Comparison of ENCODE assay signal across 1 mouse cellular context in the genomic region with DNA sequence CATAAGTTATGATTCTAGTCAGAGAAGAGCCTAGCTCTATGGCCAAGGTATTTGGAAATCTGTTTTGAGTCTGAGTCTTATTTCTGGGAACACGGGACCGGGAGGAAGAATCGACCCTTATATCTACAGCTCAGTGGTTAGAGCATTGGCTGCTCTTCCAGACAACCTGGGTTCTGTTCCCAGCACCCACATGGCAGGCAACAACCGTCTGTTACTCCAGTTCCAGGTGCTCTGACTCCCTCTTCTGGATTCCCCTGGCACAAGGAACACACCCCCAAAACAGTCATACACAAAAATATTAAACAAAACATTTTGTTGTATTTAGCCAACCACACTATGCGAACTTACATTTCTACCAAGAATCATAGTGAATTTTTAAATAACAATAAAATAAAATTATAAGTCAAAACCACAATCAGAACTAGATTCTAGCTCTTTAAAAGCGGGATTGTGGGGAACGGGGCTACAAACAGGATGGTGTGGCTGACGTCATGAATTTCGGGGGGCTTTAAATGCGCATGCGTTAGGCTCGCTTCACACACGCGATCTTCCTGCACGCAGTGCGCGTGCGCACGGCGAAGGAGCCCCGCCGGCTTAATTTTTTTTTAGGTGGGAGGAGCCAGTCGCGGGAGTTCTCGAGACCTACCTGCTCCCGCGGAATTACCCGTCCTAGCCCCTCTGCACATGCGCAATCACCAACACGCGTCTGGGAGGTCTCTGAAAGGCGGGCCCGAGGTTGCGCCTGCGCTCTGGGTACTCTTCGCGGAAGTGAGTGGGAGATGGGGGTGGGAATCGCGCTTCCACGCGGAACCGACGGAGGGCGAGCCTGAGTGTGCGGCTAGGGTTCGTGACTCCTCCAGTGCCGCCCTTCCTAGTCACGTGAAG.
TF ChIP-seq lines count a peak whose summit lies in the region.

No protein-coding gene starts in this region.

TF ChIP-seq in MEL, 35 proteins besides CTCF, POLR2A, EP300 and RAD21 (continued from another document):
- TF ChIP-seq MXI1 (IDR thresholded peaks at IDR 0.05; ENCODE audit: low read depth, low read length) (peak; percentile 82), UBTF (IDR thresholded peaks at IDR 0.05; ENCODE audit: borderline replicate concordance, insufficient read depth, low read depth, low read length) (no peak), NRF1 (IDR thresholded peaks at IDR 0.05; ENCODE audit: insufficient read depth, low read depth, low read length, poor library complexity, severe bottlenecking) (peak; percentile 96), HCFC1 (IDR thresholded peaks at IDR 0.05; ENCODE audit: low read depth, low read length) (peak; percentile 84), ZKSCAN1 (IDR thresholded peaks at IDR 0.05; ENCODE audit: low read depth, low read length) (no peak), ELF1 (IDR thresholded peaks at IDR 0.05; ENCODE audit: low read depth, low read length) (peak; percentile 99), SIN3A (IDR thresholded peaks at IDR 0.05; ENCODE audit: low read length) (peak; percentile 69), TBP (IDR thresholded peaks at IDR 0.05; ENCODE audit: low read depth, low read length) (peak; percentile 67; the same call in 1 of the 2 replicates), TCF12 (IDR thresholded peaks at IDR 0.05; ENCODE audit: low read depth, low read length) (peak; percentile 39; the same call in 1 of the 2 replicates), MYC (IDR thresholded peaks at IDR 0.05; ENCODE audit: low read depth, low read length) (peak; percentile 95), BHLHE40 (IDR thresholded peaks at IDR 0.05; ENCODE audit: borderline replicate concordance, low read depth, low read length) (peak; percentile 93), NELFE (IDR thresholded peaks at IDR 0.05; ENCODE audit: low read depth, low read length) (peak; percentile 76), MYB (IDR thresholded peaks at IDR 0.05; ENCODE audit: low read depth, low read length) (no peak), MAX (IDR thresholded peaks at IDR 0.05; ENCODE audit: low read length) (peak; percentile 88)
